Mouse (Mus musculus): ENCODE results near the gene Evi5. TPM values are rescaled to one million over a fixed set of nuclear protein-coding genes. Genes with fewer than 3 reads are reported as not detected.

Evi5 gene
- polyA plus RNA-seq, 1 experiment from 2014 or later: 61.7 TPM

DNA sequence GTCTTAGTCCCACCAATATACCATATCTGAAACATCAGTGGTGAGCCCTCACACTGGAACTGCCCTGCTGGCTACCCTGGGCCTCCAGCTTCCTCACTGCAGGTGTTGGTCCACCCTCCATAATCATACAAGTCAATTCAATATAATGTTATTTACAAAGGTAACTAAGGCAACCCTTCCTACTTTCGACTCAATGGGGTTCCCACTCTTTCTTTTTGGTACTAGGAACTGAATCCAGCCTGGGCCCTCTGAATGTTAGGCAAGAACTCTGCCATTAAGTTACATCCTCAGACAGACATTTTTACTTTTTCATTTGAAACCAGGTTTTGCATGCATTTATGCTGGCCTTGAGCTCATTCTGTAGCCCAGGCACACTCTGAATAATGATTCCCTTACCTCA lies 168.6 kb downstream of the Evi5 start:
- Histone ChIP-seq H3K9me3 (replicated peaks; ENCODE audit: control insufficient read depth, low read length) (no peaks in the 10 kb centered on the region), H3K9ac (replicated peaks; ENCODE audit: low read length) (no peak overlapping the region), H3K36me3 (replicated peaks; ENCODE audit: control insufficient read depth, insufficient read depth, low read depth, low read length) (no peaks in the 10 kb centered on the region), H3K27me3 (ENCODE audit: control insufficient read depth, insufficient read depth, low read length) (no peaks in the 10 kb centered on the region), H3K4me3 (ENCODE audit: low read depth, low read length) (no peak overlapping the region), H3K27ac (replicated peaks; ENCODE audit: low read depth, low read length) (no peak overlapping the region), H3K4me2 (ENCODE audit: low read depth, low read length) (no peak overlapping the region), H3K4me1 (ENCODE audit: control insufficient read depth, insufficient read depth, low read length) (no peaks in the 10 kb centered on the region)
- 79% methylated on average over 1 of the region's 1 CpGs for WGBS
- DNase-seq (ENCODE audit: low spot score): no peak
- no peak for ATAC-seq (replicated peaks; ENCODE audit: insufficient number of reproducible peaks, low FRiP score, low TSS enrichment, low read depth)

DNA sequence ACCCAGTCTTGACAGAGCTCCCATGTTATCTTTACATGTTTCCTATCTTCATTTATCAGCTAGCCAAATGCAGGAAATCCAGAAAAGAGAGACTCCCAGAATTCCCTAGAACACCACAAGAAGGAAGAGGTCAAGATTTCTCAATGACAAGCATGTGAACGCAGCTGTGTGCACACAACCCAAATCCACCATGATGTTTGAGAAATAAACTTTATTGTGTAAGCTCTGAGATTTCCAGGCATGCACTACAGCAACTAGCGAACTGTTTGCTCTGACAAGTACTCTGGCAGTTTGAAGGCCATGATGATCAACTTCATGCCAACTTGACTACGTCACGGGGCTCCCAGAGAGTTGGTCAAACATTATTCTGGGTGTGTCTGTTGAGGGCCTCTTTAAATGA lies 169.2 kb downstream of the Evi5 start:
- DNase-seq (ENCODE audit: low spot score): no peak
- no peak overlapping the region for H3K4me2 ChIP-seq (ENCODE audit: low read depth, low read length)
- H3K27ac ChIP-seq (replicated peaks; ENCODE audit: low read depth, low read length): no peak overlapping the region
- H3K27me3 ChIP-seq (ENCODE audit: control insufficient read depth, insufficient read depth, low read length): no peaks in the 10 kb centered on the region
- WGBS: 91% methylated on average over 4 of the region's 4 CpGs
- no peak overlapping the region for H3K4me3 ChIP-seq (ENCODE audit: low read depth, low read length)
- no peaks in the 10 kb centered on the region for H3K4me1 ChIP-seq (ENCODE audit: control insufficient read depth, insufficient read depth, low read length)
- no peaks in the 10 kb centered on the region for H3K9me3 ChIP-seq (replicated peaks; ENCODE audit: control insufficient read depth, low read length)
- no peak for ATAC-seq (replicated peaks; ENCODE audit: insufficient number of reproducible peaks, low FRiP score, low TSS enrichment, low read depth)
- no peak overlapping the region for H3K9ac ChIP-seq (replicated peaks; ENCODE audit: low read length)
- no peaks in the 10 kb centered on the region for H3K36me3 ChIP-seq (replicated peaks; ENCODE audit: control insufficient read depth, insufficient read depth, low read depth, low read length)

DNA sequence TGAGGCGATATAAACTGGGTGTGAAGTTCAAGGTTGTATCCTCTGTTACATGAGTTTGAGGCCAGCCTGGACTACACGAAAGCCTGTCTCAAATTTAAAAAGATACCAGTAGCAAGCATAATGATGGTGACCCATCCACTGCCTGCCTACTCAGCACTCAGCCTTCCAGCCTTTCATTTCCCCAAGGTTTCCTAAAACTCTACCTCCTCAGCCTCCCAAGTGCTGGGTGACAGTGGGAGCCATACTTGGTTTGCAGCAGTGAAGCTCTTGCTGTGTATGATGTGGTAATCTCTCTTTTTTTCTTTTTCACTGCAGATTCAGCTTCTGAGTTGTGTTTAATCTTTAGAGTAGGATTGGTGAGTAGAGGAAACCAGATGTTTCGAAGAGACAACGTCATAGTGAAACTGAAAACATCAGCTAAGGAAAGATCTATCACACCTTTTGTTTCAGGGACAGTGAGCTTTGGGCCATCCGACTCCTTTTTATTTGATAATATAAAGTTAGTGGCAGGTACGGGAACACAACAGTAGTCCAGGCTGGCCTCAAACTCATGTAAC lies 171.6 kb downstream of the Evi5 start:
- no peak for ATAC-seq (replicated peaks; ENCODE audit: insufficient number of reproducible peaks, low FRiP score, low TSS enrichment, low read depth)
- Histone ChIP-seq H3K27ac (replicated peaks; ENCODE audit: low read depth, low read length) (no peak overlapping the region), H3K36me3 (replicated peaks; ENCODE audit: control insufficient read depth, insufficient read depth, low read depth, low read length) (no peaks in the 10 kb centered on the region), H3K9me3 (replicated peaks; ENCODE audit: control insufficient read depth, low read length) (no peaks in the 10 kb centered on the region), H3K27me3 (ENCODE audit: control insufficient read depth, insufficient read depth, low read length) (no peaks in the 10 kb centered on the region), H3K9ac (replicated peaks; ENCODE audit: low read length) (no peak overlapping the region), H3K4me2 (ENCODE audit: low read depth, low read length) (no peak overlapping the region), H3K4me1 (ENCODE audit: control insufficient read depth, insufficient read depth, low read length) (no peaks in the 10 kb centered on the region), H3K4me3 (ENCODE audit: low read depth, low read length) (no peak overlapping the region)
- no peak for DNase-seq (ENCODE audit: low spot score)
- WGBS: 85% methylated on average over 6 of the region's 6 CpGs

DNA sequence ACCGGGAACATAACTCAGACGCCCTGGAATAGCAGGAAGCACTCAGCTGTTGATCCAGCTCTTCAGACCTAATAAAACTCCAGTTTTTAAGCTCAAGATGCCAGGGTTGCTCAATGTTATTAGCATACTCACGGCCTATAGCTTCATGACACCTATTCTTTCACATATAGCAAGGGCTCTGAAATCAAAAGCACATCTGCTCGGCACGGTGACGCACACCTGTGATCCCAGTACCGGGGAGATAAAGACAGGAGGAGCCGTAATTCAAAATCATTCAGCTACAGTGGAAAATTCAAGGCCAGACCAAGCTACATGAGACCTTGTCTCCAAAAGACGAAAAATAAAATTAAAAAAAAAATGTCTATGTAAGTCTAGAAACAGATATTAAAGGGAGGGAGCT lies 173.2 kb downstream of the Evi5 start:
- no peak overlapping the region for H3K4me2 ChIP-seq (ENCODE audit: low read depth, low read length)
- H3K36me3 ChIP-seq (replicated peaks; ENCODE audit: control insufficient read depth, insufficient read depth, low read depth, low read length): no peaks in the 10 kb centered on the region
- WGBS: 86% methylated on average over 9 of the region's 9 CpGs
- H3K9me3 ChIP-seq (replicated peaks; ENCODE audit: control insufficient read depth, low read length): no peaks in the 10 kb centered on the region
- H3K4me1 ChIP-seq (ENCODE audit: control insufficient read depth, insufficient read depth, low read length): no peaks in the 10 kb centered on the region
- H3K27ac ChIP-seq (replicated peaks; ENCODE audit: low read depth, low read length): no peak overlapping the region
- H3K4me3 ChIP-seq (ENCODE audit: low read depth, low read length): no peak overlapping the region
- ATAC-seq (replicated peaks; ENCODE audit: insufficient number of reproducible peaks, low FRiP score, low TSS enrichment, low read depth) (no peak), DNase-seq (ENCODE audit: low spot score) (no peak)
- no peak overlapping the region for H3K9ac ChIP-seq (replicated peaks; ENCODE audit: low read length)
- H3K27me3 ChIP-seq (ENCODE audit: control insufficient read depth, insufficient read depth, low read length): no peaks in the 10 kb centered on the region

DNA sequence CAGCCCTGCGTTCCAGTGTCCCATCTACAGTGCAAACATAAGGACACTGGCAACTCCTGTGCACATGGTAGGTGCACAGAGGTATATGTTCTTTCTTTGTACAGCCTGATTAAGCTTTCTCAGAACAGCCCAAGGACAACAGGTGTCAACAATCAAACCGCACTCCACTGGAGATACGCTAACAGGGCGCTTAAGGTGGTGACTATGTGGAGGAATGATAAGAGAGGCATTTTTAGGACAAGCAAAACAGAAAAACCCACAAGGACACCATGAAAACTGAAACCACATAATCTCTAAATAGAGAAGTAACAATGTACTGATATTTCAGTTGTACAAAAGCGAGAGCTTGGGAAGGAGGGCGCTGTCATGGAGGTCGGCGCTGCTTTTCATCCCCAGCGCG lies 174.0 kb downstream of the Evi5 start:
- Histone ChIP-seq H3K4me3 (ENCODE audit: low read depth, low read length) (no peak overlapping the region), H3K27ac (replicated peaks; ENCODE audit: low read depth, low read length) (no peak overlapping the region), H3K27me3 (ENCODE audit: control insufficient read depth, insufficient read depth, low read length) (no peaks in the 10 kb centered on the region), H3K4me2 (ENCODE audit: low read depth, low read length) (no peak overlapping the region), H3K9ac (replicated peaks; ENCODE audit: low read length) (no peak overlapping the region), H3K9me3 (replicated peaks; ENCODE audit: control insufficient read depth, low read length) (no peaks in the 10 kb centered on the region), H3K4me1 (ENCODE audit: control insufficient read depth, insufficient read depth, low read length) (no peaks in the 10 kb centered on the region), H3K36me3 (replicated peaks; ENCODE audit: control insufficient read depth, insufficient read depth, low read depth, low read length) (no peaks in the 10 kb centered on the region)
- no peak for DNase-seq (ENCODE audit: low spot score)
- ATAC-seq (replicated peaks; ENCODE audit: insufficient number of reproducible peaks, low FRiP score, low TSS enrichment, low read depth): no peak
- WGBS: 92% methylated on average over 10 of the region's 10 CpGs

DNA sequence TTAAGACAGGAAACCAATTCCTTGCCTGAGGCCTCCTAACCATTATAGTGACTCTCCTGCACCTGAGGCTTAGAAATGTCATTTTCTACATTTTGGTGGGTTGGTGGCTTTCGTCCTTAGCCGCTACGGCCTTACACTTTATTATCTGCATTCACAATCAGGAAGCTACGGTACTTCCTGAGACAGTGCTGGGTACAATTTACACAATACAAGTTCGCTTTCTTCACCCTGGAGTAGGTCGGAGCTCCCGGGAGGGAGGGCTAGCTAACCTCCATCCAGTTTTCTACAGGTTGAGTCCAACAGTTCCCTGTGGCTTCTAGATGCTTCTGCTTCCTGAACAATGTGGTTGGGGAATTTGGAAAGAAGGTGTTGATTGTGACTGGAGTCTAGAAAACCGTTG lies 176.0 kb downstream of the Evi5 start:
- ATAC-seq (replicated peaks; ENCODE audit: insufficient number of reproducible peaks, low FRiP score, low TSS enrichment, low read depth): no peak
- H3K36me3 ChIP-seq (replicated peaks; ENCODE audit: control insufficient read depth, insufficient read depth, low read depth, low read length): no peaks in the 10 kb centered on the region
- WGBS: 78% methylated on average over 8 of the region's 8 CpGs
- H3K9ac ChIP-seq (replicated peaks; ENCODE audit: low read length): no peak overlapping the region
- no peaks in the 10 kb centered on the region for H3K9me3 ChIP-seq (replicated peaks; ENCODE audit: control insufficient read depth, low read length)
- no peaks in the 10 kb centered on the region for H3K4me1 ChIP-seq (ENCODE audit: control insufficient read depth, insufficient read depth, low read length)
- H3K27me3 ChIP-seq (ENCODE audit: control insufficient read depth, insufficient read depth, low read length): no peaks in the 10 kb centered on the region
- no peak for DNase-seq (ENCODE audit: low spot score)
- no peak overlapping the region for H3K4me3 ChIP-seq (ENCODE audit: low read depth, low read length)
- H3K27ac ChIP-seq (replicated peaks; ENCODE audit: low read depth, low read length): no peak overlapping the region
- no peak overlapping the region for H3K4me2 ChIP-seq (ENCODE audit: low read depth, low read length)

DNA sequence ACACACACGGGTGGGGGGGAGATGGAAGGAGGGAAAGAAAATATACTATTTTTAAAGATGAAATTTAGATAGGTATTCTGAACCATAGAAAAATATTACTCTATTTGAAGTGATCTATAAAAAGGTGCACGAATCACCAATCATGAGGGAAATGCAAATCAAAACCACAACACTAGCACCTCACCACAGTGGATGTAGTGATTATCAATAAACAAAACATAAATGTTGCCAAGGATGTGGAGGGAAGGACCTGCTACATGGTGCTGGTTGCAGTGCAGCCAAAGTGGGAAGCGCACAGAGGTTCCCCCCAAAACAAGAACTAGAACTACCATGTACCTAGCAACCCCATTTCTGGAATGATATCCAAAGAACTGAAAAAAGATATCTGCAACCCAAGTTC lies 179.9 kb downstream of the Evi5 start:
- H3K27me3 ChIP-seq (ENCODE audit: control insufficient read depth, insufficient read depth, low read length): no peaks in the 10 kb centered on the region
- H3K9ac ChIP-seq (replicated peaks; ENCODE audit: low read length): no peak overlapping the region
- H3K4me3 ChIP-seq (ENCODE audit: low read depth, low read length): no peak overlapping the region
- no peak overlapping the region for H3K27ac ChIP-seq (replicated peaks; ENCODE audit: low read depth, low read length)
- DNase-seq (ENCODE audit: low spot score) (no peak), ATAC-seq (replicated peaks; ENCODE audit: insufficient number of reproducible peaks, low FRiP score, low TSS enrichment, low read depth) (no peak)
- H3K4me1 ChIP-seq (ENCODE audit: control insufficient read depth, insufficient read depth, low read length): no peaks in the 10 kb centered on the region
- H3K36me3 ChIP-seq (replicated peaks; ENCODE audit: control insufficient read depth, insufficient read depth, low read depth, low read length): no peaks in the 10 kb centered on the region
- WGBS: 81% methylated on average over 3 of the region's 3 CpGs
- H3K4me2 ChIP-seq (ENCODE audit: low read depth, low read length): no peak overlapping the region
- no peaks in the 10 kb centered on the region for H3K9me3 ChIP-seq (replicated peaks; ENCODE audit: control insufficient read depth, low read length)
